Mouse (Mus musculus) intestine, embryonic 16.5 days (tissue): ENCODE measurements around the gene Gnmt. TPM values are rescaled to one million over a fixed set of nuclear protein-coding genes. Genes with fewer than 3 reads are reported as not detected.
A peak's percentile ranks its signal among the peaks of the same experiment; 100 is the strongest.
"Not testable (repeated sequence)": the region's sequence is repeated elsewhere in the genome, so short reads cannot be mapped to it uniquely, and the experiment has no call there.

ENCODE experiments used
- ATAC-seq: fragments of 200-750 bp; cut with Nextera tagmentation; 2 replicates; pipeline ENCODE4 v1.8.0; 2017; ENCODE audit warnings: moderate TSS enrichment, moderate library complexity
- H3K27ac ChIP-seq: fragments of 300-500 bp; sonication (generic); 2 replicates; pipeline ENCODE4 v1.5.1; 2014; ENCODE audit warnings: mild to moderate bottlenecking, low read length
- H3K27me3 ChIP-seq: fragments of 300-500 bp; sonication (generic); replicated peaks from 2 replicates; pipeline ENCODE4 v1.6.1; 2014; ENCODE audit warnings: low read length, control low read depth, mixed read lengths; ENCODE audit not compliant: control insufficient read depth, insufficient read depth
- H3K36me3 ChIP-seq: fragments of 300-500 bp; sonication (generic); 2 replicates; pipeline ENCODE4 v1.6.1; 2014; ENCODE audit warnings: low read length, control low read depth; ENCODE audit not compliant: control insufficient read depth, insufficient read depth
- H3K4me1 ChIP-seq: fragments of 300-500 bp; sonication (generic); 2 replicates; pipeline ENCODE4 v1.6.1; 2014; ENCODE audit warnings: low read length, control low read depth, mixed read lengths; ENCODE audit not compliant: control insufficient read depth, insufficient read depth
- H3K4me2 ChIP-seq: fragments of 300-500 bp; sonication (generic); 2 replicates; pipeline ENCODE4 v1.6.1; 2014; ENCODE audit warnings: low read depth, low read length, control low read depth
- H3K4me3 ChIP-seq: fragments of 300-500 bp; sonication (generic); 2 replicates; pipeline ENCODE4 v1.5.1; 2014; ENCODE audit warnings: mild to moderate bottlenecking, low read length
- H3K9ac ChIP-seq: fragments of 300-500 bp; sonication (generic); 2 replicates; pipeline ENCODE4 v1.6.1; 2014; ENCODE audit warnings: low read depth, low read length
- H3K9me3 ChIP-seq: fragments of 300-500 bp; sonication (generic); 2 replicates; pipeline ENCODE4 v1.6.1; 2016; ENCODE audit warnings: low read length, control low read depth; ENCODE audit not compliant: control insufficient read depth
- WGBS: fragments of 180-500 bp; shearing (Covaris S2); extraction: QIAGEN DNeasy Blood & Tissue Kit; methylation state at CpG from one replicate; pipeline ENCODE4 v1.1.7; 2014; 5-methylcytosine and 5-hydroxymethylcytosine counted together
- polyA plus RNA-seq: library from polyadenylated mRNA; unstranded; fragments of >200 nt; fragmentation: Nextera tagmentation; extraction: Ambion mirVana; gene quantifications from 2 replicates; pipeline ENCODE4 v1.2.1, GENCODE M21; 2015

Gnmt gene
- polyA plus RNA-seq, 1 experiment from 2014 or later: 8.2 TPM

DNA sequence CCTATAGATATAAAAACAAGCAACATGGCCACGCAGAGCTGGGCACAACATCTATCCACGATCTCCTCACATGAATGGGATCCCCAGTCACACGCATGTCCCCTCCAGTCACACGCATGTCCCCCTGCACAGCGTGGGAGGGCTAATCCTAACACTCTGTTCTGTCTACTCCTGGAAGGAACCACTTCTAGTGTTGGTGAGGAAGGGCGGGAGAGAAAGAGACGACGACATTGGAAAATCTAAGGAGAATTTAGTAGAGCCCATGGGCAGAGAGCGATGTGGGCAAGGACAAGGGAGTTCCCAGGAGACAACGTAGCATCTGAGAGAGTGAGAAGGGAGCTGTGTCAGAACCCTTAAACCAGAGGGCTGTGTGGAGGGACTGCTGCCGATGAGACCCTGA, 41.6 kb upstream of the Gnmt start:
- H3K27me3 ChIP-seq: no peaks in the 10 kb centered on the region
- ATAC-seq: no peak
- H3K9me3 ChIP-seq: no peaks in the 10 kb centered on the region
- 89% methylated on average over 11 of the region's 11 CpGs for WGBS
- no peak overlapping the region for H3K4me3 ChIP-seq
- H3K27ac ChIP-seq: no peak overlapping the region
- H3K36me3 ChIP-seq: 0 out of 2 replicates have a peak, but pooled peaks cover 7% of the 10 kb centered on the region
- H3K9ac ChIP-seq: no peak overlapping the region
- H3K4me2 ChIP-seq: no peak overlapping the region
- H3K4me1 ChIP-seq: peaks cover 12% of the 10 kb centered on the region

DNA sequence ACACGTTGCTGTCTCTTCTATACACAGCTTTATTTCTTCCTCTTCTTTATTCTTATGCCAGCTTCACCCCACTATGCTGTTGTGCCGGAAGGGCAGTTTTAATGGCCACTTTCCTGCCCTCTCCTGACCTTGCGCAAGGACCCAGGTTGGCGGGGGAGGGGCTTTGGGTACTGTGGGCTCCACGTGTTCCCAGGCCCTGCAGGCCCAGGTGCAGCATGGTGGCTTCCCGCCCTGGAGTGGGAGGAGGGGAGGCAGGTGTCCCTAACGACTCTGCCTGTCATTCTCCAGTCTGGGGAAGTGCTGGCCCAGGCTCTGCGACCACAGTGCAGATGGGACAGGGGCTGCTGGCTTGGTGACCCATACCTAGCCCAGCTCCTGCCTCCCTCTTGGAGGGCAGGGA, 38.9 kb upstream of the Gnmt start:
- H3K9ac ChIP-seq: no peak overlapping the region
- WGBS: 45% methylated on average over 8 of the region's 8 CpGs
- ATAC-seq: no peak

DNA sequence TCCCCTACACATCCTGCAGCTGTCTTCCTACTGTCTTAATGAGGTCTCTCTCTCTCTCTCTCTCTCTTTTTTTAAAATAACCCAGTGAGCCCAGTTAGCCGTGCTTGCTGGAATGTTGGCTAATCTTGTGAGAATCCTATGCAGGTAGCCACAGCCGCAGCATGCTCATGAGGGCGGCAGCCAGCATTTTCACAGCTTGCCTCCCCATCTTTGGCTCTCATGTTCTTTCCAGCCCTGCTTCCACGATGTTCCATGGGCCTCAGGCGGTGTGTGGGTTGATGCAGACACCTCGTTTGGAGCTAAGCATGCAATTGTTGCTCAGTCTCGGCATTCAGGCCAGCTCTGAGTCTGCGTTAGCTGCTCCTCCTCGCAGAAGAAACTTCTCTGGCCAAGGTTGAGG, 35.9 kb upstream of the Gnmt start:
- not testable (repeated sequence) for H3K4me2 ChIP-seq, ATAC-seq
- 67% methylated on average over 9 of the region's 9 CpGs for WGBS

More for the DNA sequence above, 38.9 kb upstream of the Gnmt start:
- no peaks in the 10 kb centered on the region for H3K36me3 ChIP-seq
- no peak overlapping the region for H3K4me2 ChIP-seq
- no peak overlapping the region for H3K4me3 ChIP-seq
- peaks cover 7% of the 10 kb centered on the region for H3K4me1 ChIP-seq
- no peak overlapping the region for H3K27ac ChIP-seq
- no peaks in the 10 kb centered on the region for H3K27me3 ChIP-seq
- H3K9me3 ChIP-seq: no peaks in the 10 kb centered on the region

DNA sequence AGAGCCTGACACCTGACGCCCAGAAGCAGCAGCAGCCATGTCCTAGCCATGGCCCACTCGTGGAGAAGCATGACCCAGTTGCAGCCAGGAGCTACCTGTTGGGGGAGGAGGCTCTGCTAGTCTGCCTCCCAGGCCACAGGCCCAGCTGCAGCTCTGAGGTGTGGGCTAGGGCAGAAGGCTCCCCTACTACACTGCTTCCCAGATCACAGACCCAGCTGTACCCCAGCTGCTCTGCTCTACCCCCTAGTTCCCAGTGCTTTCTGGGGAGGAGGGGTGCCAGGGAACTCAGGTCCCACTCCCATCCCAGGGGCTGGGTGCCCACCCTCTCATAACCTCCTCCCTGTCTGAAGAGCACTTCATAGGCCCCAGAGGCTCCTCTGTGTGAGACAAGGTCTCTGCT, 34.6 kb upstream of the Gnmt start, which contains the start of gene Ptcra:
Gene Ptcra, minus strand, starts transcription at position 169 of the 400 bp plus-strand sequence.
- WGBS: 61% methylated on average over 2 of the region's 2 CpGs
- no peak for ATAC-seq
- no peaks in the 10 kb centered on the region for H3K27me3 ChIP-seq

More for the DNA sequence above, 35.9 kb upstream of the Gnmt start:
- not testable (repeated sequence) for H3K9ac ChIP-seq, H3K27me3 ChIP-seq, H3K36me3 ChIP-seq, H3K4me1 ChIP-seq, H3K9me3 ChIP-seq, H3K4me3 ChIP-seq, H3K27ac ChIP-seq

DNA sequence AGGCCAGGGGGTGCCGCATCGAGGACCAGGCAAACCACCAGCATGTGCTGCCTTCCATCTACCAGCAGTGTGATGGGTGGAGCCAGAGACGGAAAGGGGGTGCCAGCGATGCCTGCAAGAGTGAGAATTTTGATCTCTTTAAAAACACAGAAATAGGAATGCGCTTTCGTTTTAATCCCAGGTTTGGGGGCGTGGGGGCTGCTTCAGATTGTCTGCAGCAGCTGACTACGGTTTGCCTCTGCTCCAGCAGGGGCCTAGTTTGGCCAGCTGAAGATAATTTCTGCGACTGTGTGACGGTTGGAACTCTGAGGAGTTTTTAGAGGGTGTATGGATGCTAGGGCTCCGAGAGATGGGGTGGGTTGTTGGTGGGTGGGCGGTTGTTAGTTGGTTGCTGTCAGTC, 29.8 kb upstream of the Gnmt start:
- H3K4me2 ChIP-seq: no peak overlapping the region
- no peaks in the 10 kb centered on the region for H3K9me3 ChIP-seq
- H3K27me3 ChIP-seq: no peaks in the 10 kb centered on the region
- WGBS: 83% methylated on average over 12 of the region's 12 CpGs
- H3K36me3 ChIP-seq: no peaks in the 10 kb centered on the region
- H3K4me3 ChIP-seq: no peak overlapping the region
- no peak overlapping the region for H3K9ac ChIP-seq
- no peak overlapping the region for H3K27ac ChIP-seq
- H3K4me1 ChIP-seq: no peaks in the 10 kb centered on the region
- no peak for ATAC-seq

More for the DNA sequence above, 34.6 kb upstream of the Gnmt start, which contains the start of gene Ptcra:
- no peaks in the 10 kb centered on the region for H3K4me1 ChIP-seq
- no peak within 1 kb of the TSS for H3K9ac ChIP-seq
- no peak within 1 kb of the TSS for H3K27ac ChIP-seq
- no peaks in the 10 kb centered on the region for H3K9me3 ChIP-seq
- H3K4me3 ChIP-seq: no peak within 1 kb of the TSS
- no peak within 1 kb of the TSS for H3K4me2 ChIP-seq
- H3K36me3 ChIP-seq: no peaks in the 10 kb centered on the region

DNA sequence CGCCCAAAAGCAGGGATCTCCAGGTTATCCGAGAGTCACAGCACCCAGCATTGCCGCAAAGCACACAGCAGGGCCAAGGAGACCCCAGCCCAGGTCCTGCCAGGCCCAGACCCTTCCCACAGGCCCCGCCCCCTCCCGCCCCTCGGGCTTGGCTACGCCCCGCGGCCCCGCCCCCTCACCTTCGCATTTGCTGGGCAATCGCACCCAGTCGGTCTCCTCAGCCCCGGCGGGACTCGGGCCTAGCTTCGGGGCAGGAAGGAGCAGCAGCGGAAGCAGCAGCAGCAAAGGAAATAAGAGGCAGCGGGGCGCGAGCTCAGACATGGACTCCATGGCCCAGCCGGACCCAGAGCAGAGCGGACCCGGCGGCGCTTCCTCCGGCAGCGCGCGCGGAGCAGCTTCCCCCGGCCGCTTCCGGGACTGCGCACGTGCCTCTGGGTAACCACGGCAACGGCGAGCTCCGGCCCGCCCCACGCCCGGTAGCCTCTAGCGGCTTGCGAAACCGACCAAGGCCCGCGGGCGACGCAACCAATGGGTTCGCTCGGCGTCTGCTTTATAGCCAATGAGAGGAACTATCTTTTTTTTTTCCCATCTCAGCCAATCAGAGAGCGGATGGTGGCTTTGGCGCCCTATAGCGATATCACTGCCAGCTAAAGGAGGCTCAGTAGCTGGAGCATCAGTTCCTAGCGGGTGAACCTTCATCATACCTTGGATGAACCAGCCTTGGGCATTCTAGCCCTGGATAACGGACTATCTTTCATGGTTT, 23.0 kb upstream of the Gnmt start, which contains the start of gene Cnpy3:
Gene Cnpy3, minus strand, starts transcription at position 421 of the 763 bp plus-strand sequence.
- under 1% methylated on average over 58 of the region's 58 CpGs for WGBS
- ATAC-seq: peak; percentile 99
- 0 out of 2 replicates have a peak, but pooled peaks cover 2% of the 10 kb centered on the region for H3K36me3 ChIP-seq

DNA sequence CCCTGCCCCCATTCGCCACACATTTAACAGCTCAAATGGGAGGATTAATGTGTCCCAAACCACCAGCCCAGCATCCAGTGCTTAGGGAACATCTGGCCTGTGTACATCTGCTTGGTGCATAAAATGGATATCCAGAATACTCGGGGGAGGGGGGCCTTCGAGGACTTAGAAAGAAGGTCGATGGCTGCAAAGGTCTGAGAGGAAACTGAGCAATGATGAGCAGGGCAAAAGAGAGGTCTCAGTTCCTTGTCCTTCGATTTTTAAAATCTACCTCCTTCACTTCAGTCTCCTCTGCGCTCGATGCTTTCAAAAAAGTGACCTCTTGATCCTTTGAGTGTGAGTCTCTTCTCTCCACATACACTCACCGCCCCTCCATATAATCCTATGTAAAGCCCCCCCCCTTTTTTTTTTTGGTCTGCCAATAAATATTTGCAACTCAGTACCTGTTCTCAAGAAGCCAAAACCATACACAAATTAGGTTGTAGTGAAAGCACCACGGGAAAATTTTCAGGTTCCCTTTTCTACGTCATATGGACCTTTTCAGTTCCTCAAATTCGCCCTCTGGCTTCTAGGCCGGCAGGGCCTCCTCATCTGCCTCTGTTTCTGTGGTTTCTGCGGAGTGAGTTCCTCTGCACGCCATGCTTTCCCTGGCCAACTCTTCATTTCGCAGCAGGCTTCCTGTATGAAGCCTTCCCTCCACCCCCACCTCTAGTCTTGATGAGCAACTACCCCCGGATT, 22.3 kb upstream of the Gnmt start:
- H3K9ac ChIP-seq: peak overlapping the region; percentile 69
- H3K4me3 ChIP-seq: peak overlapping the region; percentile 75
- H3K27me3 ChIP-seq: no peaks in the 10 kb centered on the region
- peak overlapping the region; percentile 88 for H3K27ac ChIP-seq
- no peaks in the 10 kb centered on the region for H3K9me3 ChIP-seq
- ATAC-seq: peak; percentile 46
- H3K4me2 ChIP-seq: peak overlapping the region; percentile 68
- 0 out of 2 replicates have a peak, but pooled peaks cover 4% of the 10 kb centered on the region for H3K36me3 ChIP-seq
- WGBS: 17% methylated on average over 16 of the region's 16 CpGs
- peaks cover 11% of the 10 kb centered on the region for H3K4me1 ChIP-seq

More for the DNA sequence above, 23.0 kb upstream of the Gnmt start, which contains the start of gene Cnpy3:
- Histone ChIP-seq H3K9me3 (no peaks in the 10 kb centered on the region), H3K9ac (peak within 1 kb of the TSS; percentile 69), H3K4me3 (peak within 1 kb of the TSS; percentile 75), H3K4me2 (peak within 1 kb of the TSS; percentile 68), H3K27me3 (no peaks in the 10 kb centered on the region), H3K27ac (peak within 1 kb of the TSS; percentile 88), H3K4me1 (peaks cover 11% of the 10 kb centered on the region)

DNA sequence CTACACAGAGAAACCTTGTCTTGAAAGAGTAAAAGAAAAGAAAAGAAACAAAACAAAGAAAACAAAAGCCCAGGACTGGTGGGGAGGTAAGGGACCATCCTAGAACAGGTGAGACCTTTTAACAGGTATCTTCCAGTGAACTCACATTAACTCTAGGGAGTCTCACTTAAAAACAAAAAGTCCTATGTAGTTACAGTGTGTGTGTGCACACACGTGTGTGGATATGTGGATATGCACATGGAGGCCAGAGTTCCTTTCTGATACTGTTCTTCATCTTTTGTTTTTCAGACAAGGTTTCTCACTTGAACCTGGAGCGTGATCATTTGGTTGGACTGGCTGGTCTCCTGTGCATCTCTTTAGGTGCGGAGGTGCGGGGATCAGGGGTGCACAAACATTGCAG, 21.6 kb upstream of the Gnmt start:
- no peaks in the 10 kb centered on the region for H3K9me3 ChIP-seq
- no peaks in the 10 kb centered on the region for H3K27me3 ChIP-seq
- H3K36me3 ChIP-seq: peaks cover 4% of the 10 kb centered on the region; the same call in 1 of the 2 replicates
- ATAC-seq: no peak
- no peak overlapping the region for H3K27ac ChIP-seq
- H3K9ac ChIP-seq: no peak overlapping the region
- H3K4me2 ChIP-seq: peak overlapping the region; percentile 68
- H3K4me3 ChIP-seq: peak overlapping the region; percentile 75; the same call in 1 of the 2 replicates
- WGBS: 87% methylated on average over 4 of the region's 4 CpGs
- peaks cover 11% of the 10 kb centered on the region for H3K4me1 ChIP-seq

DNA sequence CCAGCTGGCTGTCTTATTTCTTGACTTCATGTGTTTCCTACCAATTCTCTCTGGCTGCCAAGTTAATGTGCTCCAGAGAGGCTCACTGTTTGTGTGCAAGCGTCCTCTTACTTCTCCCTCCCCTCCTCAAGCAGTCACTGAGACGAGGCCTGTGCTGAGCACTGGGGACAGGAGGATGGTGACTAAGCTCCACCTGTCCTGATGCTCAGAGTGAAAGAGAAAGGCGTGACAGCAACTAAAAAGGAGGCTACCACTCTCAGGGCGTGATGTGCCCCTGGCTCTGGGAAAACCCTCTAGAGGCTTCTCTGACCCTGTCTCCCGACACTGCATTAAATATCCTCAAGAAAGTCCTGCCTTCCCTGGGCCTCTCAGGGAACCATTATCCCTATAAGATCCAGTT, 20.3 kb upstream of the Gnmt start:
- WGBS: 87% methylated on average over 5 of the region's 5 CpGs
- ATAC-seq: no peak
- no peaks in the 10 kb centered on the region for H3K27me3 ChIP-seq
- H3K4me3 ChIP-seq: no peak overlapping the region
- H3K4me2 ChIP-seq: no peak overlapping the region
- H3K36me3 ChIP-seq: peaks cover 4% of the 10 kb centered on the region; the same call in 1 of the 2 replicates
- no peak overlapping the region for H3K27ac ChIP-seq
- no peak overlapping the region for H3K9ac ChIP-seq
- no peaks in the 10 kb centered on the region for H3K9me3 ChIP-seq
- H3K4me1 ChIP-seq: peaks cover 11% of the 10 kb centered on the region
